25 mouse cellular contexts compared by ENCODE assay signal in genomic region chr2:28096751-28097309, GRCm38 (mm10). TPM values are rescaled to one million over a fixed set of nuclear protein-coding genes. Genes with fewer than 3 reads are reported as not detected.
DNase-seq lines count a peak whose midpoint lies in the region; ATAC-seq and TF ChIP-seq lines count a peak whose summit lies in the region.
"Had no signal": no experiment of that assay in that cellular context is flagged by ENCODE, and none has a peak within 500 bp of the region (broad histone marks: within the 10 kb centered on the region; RNA-seq: fewer than 3 reads in every experiment).

No protein-coding gene starts in this region.

- ATAC-seq in megakaryocyte, adult 5-6 weeks (ENCODE audit: poor library complexity, severe bottlenecking): peak; percentile 54
- ATAC-seq: CD4-positive, CD25-positive, alpha-beta regulatory T cell, adult 4 months; midbrain, embryonic 16.5 days had no signal

- TF ChIP-seq CTCF in bone marrow, adult 2 months (IDR thresholded peaks at IDR 0.05; ENCODE audit: control insufficient read depth, insufficient read depth, low read length): no peak

- DNase-seq in cerebellum, adult 11-12 months: peak; percentile 38
- DNase-seq in cerebellum, postnatal 10 days: no peak
- peak; percentile 21 to 35 for DNase-seq in layer of hippocampus, adult 8-10 months (ENCODE audit: low spot score in 2 of 2)
- no peak for DNase-seq in layer of hippocampus, adult 9-10 months (ENCODE audit: low spot score)
- DNase-seq in gastrocnemius, postnatal 10 days: no peak
- DNase-seq: gastrocnemius, postnatal 36 days; heart, adult 2 months; lung, embryonic 14.5 days had no signal

- peak overlapping the region; percentile 78 for H3K27ac ChIP-seq in bone marrow, adult 2 months (ENCODE audit: control insufficient read depth, insufficient read depth, low read depth, low read length, poor library complexity)
- H3K27ac ChIP-seq: embryonic facial prominence, embryonic 12.5 days; forebrain, embryonic 12.5 days; heart, adult 2 months; heart, embryonic 13.5 days; hindbrain, embryonic 13.5 days; kidney, embryonic 15.5 days; left cerebral cortex, adult 2 months; neural tube, embryonic 13.5 days had no signal

- WGBS in bone marrow, adult 2 months: 26% methylated on average over 6 of the region's 6 CpGs

- peaks cover 13% of the 10 kb centered on the region for H3K4me1 ChIP-seq in bone marrow, adult 2 months (ENCODE audit: control insufficient read depth, insufficient read depth, low read length)

- peak overlapping the region; percentile 56 for H3K4me3 ChIP-seq in bone marrow, adult 2 months (replicated peaks; ENCODE audit: control insufficient read depth, low read depth, low read length)
- H3K4me3 ChIP-seq: embryonic facial prominence, embryonic 12.5 days; forebrain, embryonic 12.5 days; heart, adult 2 months; heart, embryonic 13.5 days; hindbrain, embryonic 13.5 days; kidney, embryonic 15.5 days; left cerebral cortex, adult 2 months; myocyte; neural tube, embryonic 13.5 days had no signal

- no peak for TF ChIP-seq POLR2A in bone marrow, adult 2 months (IDR thresholded peaks at IDR 0.05; ENCODE audit: borderline replicate concordance, control insufficient read depth, low read depth, low read length)

RNA-seq across cellular contexts. Expression of gene Fcnb, which starts 12.1 kb away (rescaled TPM):
- total RNA-seq in layer of hippocampus, adult 8-10 months (2022): not detected
- polyA plus RNA-seq in bone marrow, adult 2 months (2011; ENCODE audit: insufficient read depth, insufficient read length, low replicate concordance, missing spikeins): 79.1 and 132 TPM in 2 replicates
- total RNA-seq in megakaryocyte, adult 5-6 weeks (2015): 121 and 124 TPM in 2 replicates
- total RNA-seq in megakaryocyte, adult 5-6 weeks (2017): 79.0 and 92.1 TPM in 2 replicates
- under 1 TPM in 1 of 2 experiments, not detected in 1; 0.45 TPM for total RNA-seq in gastrocnemius, postnatal 10 days (2021)
- total RNA-seq: adrenal gland, adult 2 months; gastrocnemius, postnatal 36 days; heart, adult 2 months; heart, postnatal 25 days; left cerebral cortex, adult 2 months; left cerebral cortex, postnatal 36 days had no signal
- polyA plus RNA-seq: adrenal gland, adult 2 months; CD4-positive, CD25-positive, alpha-beta regulatory T cell, adult 4 months; embryonic facial prominence, embryonic 12.5 days; heart, adult 2 months; lung, embryonic 14.5 days; midbrain, embryonic 16.5 days; myocyte; testis, adult 2 months; urinary bladder, adult 2 months had no signal

Comparison
In these comparisons a context has a peak if more than half of its experiments do, and no peak if none do; other contexts are left out.
1. DNase-seq: peak in cerebellum, adult 11-12 months (single experiment) and layer of hippocampus, adult 8-10 months (2 of 2); none in cerebellum, postnatal 10 days (0 of 2), layer of hippocampus, adult 9-10 months (single experiment) and gastrocnemius, postnatal 10 days (single experiment).
2. RNA of gene Fcnb, which starts 12.1 kb away (total RNA-seq): 79.0 to 124 TPM in megakaryocyte, adult 5-6 weeks; 0.45 TPM in gastrocnemius, postnatal 10 days and not detected in layer of hippocampus, adult 8-10 months; every median in the first group is over 10 times any median in the second.